Mouse (Mus musculus): ENCODE measurements at regions not wholly inside any gene's neighbourhood (a gene's known extent, or its start where the extent isn't known, plus 50 kb on each side); places are given as distances from the start of the nearest gene placed in this dataset.
A peak's percentile ranks its signal among the peaks of the same experiment; 100 is the strongest.

GRCm38 (mm10) chr8:116215286-116215860 lies 289.4 kb upstream of the Dynlrb2 start:
- peak; percentile 6 to 30 for DNase-seq

DNA sequence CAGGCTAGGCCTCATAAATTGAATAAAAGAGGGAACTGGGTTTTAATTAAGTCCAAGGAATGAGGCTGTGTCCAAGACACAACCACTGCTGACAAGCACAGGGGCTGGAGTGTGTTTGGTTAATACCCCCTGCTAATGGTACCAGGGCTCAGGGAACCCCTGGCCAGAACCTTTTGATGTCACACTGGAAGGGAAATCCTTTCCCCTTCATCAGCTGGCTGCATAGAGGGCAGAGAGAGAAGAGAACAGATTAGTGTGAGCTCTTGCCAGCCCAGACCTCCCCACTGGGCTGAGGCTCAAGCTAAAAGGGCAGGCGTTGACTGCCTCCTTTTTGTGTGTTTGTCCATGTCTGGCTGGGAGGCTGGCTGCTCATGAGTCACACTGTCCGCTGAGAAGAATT lies 301.1 kb upstream of the Dynlrb2 start:
- no peak for DNase-seq

GRCm38 (mm10) chr8:116200459-116200999 lies 304.2 kb upstream of the Dynlrb2 start:
- no peak for DNase-seq

DNA sequence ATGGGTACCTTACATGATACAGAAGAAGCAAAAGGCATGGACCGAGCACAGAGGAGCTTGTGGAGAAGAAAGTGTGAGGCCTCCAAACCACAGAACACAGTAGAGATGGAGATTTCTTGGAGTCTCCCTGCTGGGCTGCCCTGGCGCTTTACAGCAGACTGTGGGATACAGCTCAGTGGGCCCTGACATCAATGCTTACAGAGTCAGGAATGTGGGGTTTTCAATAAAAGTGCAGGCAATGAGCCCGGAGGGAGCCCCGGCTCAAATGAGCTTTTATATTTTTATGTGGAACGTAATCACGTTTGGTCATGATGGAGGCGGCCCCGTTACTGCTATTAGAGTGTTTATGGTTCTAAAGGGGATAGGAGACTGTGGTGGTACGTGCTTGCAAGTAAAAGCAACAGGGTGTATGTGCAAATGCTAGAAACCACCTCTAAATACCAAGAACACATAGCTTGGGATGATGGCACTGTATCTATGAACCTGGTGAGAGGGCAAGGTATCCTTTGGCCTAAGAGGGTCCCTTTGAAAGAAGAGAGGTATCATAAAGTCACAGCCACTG lies 308.1 kb upstream of the Dynlrb2 start:
- no peak for DNase-seq

GRCm38 (mm10) chr8:116192096-116192495 lies 312.7 kb upstream of the Dynlrb2 start:
- peak; percentile 20 to 22 for DNase-seq

DNA sequence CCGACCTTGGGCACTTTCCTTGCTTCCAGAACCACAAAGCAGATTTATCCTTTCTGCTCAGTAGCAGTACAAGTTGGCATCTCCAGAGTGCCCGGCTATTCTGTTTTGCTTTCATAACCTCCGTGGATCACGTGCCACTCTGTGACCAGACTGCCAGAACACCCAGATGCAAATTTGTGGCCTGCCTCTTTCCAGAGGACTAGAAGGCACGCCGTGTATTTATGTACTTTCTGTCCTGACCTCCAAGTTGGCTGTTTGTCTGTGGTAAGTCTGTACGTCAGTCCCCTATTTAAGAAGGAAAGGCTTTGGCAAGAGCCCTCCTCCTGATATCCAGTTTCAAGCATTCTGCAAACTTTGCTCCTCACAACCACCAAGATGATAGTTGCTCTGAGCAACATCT lies 319.6 kb upstream of the Dynlrb2 start:
- peak in 1 of 2 experiments; percentile 3 for DNase-seq

GRCm38 (mm10) chr8:116184241-116184640 lies 320.5 kb upstream of the Dynlrb2 start:
- no peak for DNase-seq

DNA sequence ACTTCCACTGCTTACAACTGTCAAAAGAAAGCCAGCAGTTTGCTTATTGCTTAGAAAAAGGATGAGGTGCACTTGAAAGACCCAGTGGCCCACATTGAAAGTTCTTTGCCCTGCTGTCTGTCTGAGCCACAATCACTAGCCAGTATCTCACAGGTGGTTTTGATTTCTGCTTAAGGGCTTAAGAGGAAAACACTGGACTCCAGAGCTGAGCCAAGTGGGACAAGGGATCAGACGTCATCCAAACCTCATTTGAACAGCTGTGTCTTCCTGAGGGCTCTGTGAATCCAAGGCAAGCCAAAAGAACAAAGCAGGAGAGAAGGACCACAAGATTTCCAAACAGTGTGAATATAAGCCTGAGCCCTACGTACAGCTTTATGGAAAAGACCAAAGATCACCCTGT lies 326.8 kb upstream of the Dynlrb2 start:
- DNase-seq: no peak

GRCm38 (mm10) chr8:116174891-116175290 lies 329.9 kb upstream of the Dynlrb2 start:
- DNase-seq: no peak

DNA sequence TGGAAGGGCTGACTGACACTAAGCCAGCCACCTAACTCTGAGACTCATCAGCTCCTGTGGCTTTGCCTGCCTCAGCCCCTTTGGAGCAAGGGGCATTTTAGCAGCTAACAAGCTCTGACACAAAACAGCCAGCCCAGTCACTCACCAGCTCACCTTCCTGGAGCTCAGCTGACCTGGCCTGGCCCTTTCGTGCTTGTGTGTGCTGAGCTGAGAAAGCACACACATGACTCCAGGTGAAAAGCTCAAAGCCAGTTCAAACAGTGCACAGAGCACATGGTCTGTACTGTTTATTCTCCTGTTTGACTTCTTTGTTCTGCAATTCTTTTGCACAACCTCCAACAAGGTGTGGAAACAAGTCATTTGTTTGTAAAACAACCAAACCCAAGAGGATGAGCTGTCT lies 330.8 kb upstream of the Dynlrb2 start:
- DNase-seq: no peak

- DNase-seq: no peak
Observed at GRCm38 (mm10) chr8:116167874-116168273, 336.9 kb upstream of the Dynlrb2 start.

DNA sequence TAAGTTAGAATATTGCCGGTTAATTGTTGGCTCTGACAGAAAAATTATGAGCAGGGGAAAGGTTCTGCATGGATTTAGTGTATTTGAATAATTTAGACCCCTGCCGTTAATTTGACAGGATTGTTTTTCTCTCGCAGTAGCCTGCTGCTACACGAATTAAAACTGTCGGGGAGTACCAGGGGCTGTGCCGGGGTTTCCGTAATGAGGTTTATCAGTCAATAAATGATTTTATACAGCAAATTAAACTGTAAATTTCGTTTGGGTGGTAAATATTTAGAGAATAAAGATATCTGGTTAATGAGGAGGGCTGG lies 339.8 kb upstream of the Dynlrb2 start:
- DNase-seq: no peak

DNA sequence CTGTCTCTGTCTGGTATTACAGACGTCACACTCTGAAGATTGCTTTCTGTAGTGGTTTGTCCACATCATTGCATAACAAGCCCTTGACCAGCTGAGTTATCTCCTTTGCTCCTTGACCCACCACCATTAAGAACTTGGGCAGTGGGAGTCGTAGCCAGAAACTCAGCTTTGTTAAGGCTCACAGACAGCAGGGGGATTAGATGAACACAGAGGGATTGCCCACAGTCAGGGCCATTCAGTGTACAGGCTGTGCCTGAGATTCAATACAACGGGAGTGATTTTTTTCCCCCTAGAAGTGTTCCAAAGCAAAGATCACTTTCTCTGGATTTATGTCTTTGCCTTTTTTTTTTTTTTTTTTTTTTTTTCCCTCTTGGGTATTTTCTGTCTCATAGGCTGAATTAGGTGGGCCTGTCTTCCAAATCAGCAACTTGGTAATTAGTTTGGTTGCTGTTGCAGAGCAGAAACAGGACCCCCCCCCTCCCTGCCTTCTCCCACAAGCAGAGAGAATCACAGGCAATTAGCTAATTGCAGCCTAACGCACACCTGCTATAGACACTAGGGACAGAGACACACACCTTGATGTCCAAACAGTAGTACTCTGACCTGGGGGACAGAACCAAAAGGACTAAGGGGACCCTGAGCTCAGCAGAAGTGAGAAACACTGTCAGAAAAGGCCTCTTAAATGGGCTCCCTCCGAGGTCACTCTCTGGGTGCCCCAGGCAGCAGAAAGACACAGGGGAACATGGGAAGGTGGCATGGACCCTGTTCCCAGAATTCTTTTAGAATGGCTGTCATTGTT lies 340.4 kb upstream of the Dynlrb2 start:
- no peak for DNase-seq

DNA sequence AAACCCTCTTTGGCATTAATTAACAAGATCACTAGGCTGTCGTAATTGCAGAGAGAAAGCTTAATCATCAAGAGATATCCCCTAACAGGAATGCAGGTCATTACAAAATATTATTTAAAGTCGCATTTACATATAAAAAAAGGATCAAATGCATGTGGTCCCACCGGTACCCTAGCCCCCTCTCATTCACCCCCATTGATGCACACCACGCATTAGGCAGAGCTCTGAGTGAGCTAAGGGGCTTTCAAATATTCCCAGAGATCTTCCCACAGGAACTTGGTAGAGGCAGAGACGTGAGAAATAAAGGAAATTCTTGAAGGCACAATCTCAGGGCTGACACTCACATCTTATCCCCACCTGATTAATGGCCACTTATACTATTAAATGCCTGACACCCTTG lies 343.8 kb upstream of the Dynlrb2 start:
- no peak for DNase-seq

DNA sequence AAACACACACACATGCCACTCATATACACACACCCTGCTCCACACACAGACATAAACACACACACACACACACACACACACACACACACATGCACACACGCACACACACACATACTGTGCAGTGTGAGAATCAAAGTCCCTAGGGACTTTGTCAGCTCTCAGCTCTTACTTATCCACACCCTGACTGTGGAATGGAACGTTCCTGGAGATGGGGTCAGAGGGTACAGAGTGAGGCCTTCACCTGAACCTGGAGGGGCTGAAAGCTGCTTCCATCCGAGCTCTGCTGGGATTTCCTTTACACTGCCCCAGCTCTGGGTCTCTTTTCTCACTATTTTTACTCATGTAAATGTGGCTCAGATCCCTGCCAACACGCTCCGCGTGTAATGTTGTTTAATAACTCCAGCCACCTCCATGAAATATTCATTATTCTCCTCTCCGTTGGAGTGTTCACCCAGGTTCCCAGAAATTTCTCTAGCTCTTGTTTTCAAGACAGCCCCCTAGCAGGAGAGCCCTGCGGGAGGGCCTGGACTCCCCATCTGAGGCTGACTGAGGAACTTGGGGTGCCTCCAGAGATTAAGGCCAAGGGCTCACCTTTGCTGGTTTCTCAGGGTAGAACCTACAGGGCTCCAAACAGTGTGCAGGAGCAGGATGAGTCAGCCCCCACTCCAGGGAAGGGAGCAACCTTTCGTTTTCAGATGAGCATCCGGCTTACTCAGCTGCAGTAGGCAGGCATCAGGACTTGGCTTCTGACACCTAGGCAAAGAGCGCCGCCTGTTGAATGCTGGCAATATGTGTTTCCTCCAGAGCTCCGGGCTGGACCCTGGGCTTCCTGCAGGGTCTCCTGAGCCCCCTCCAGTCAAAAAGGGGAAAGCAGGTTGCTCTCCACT lies 360.8 kb upstream of the Dynlrb2 start:
- peak; percentile 58 to 74 for DNase-seq

DNA sequence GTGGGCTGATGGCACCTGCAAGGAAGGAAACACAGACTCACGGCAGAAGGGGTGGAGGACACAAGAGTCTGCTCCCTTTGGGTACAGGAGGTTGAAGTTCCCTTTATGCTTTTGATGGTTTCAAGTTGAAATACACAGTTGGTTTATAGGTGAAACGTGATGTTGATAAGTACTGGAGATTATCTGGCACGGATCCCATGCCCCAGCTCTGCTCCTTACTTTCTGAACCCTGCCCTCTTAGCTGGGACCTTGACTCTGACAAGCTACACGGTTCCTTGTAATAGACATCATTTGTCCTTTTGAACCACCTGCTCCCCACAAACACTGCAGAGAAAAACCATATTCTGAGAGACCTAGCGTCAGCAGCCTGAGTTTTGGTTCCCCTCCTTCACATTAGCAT lies 363.4 kb upstream of the Dynlrb2 start:
- DNase-seq: peak in 1 of 2 experiments; percentile 2

GRCm38 (mm10) chr8:116139934-116140333 lies 364.8 kb upstream of the Dynlrb2 start:
- DNase-seq: no peak

DNA sequence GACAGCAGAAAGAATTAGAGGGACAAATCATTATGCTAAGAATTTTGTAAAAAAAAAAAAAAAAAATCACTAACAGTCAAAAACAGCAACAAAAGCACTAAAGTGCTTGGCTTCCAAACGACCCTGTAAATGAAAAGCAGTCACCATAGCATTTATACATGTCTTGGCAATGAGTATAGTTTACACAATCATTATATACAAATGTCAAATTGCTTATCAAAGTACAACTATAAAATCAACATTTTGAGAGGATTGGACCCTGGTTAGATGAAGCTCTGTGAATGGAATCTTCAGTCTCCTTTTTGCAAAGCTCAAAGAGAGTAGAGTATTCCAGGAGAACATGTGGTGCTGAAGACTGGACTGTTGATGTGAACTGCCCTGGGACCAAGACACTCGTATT lies 367.0 kb upstream of the Dynlrb2 start:
- DNase-seq: no peak

- DNase-seq: no peak
Observed at GRCm38 (mm10) chr8:116133503-116133902, 371.3 kb upstream of the Dynlrb2 start.

DNA sequence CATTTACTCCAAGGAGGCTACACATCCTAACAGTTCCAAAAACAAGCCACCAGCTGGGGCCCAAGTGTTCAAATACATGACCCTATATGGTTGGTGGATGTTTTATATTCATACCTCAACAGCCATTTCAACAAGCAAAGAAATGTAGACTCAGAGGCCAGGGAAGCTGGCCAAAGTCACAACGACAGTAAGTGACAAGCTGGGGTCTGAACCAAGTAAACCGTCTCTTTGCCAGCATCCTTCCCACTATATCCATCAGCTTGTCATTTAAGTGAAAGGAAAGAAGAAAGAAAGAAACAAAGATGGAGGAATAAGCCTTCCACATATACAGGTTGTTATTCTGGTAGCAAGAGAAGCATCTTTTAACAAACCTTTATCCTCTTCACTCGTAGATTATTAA lies 371.7 kb upstream of the Dynlrb2 start:
- DNase-seq: no peak

GRCm38 (mm10) chr8:116120067-116120466 lies 384.7 kb upstream of the Dynlrb2 start:
- no peak for DNase-seq

- no peak for DNase-seq
Observed at GRCm38 (mm10) chr8:116117919-116118318, 386.9 kb upstream of the Dynlrb2 start.

- no peak for DNase-seq
Observed at GRCm38 (mm10) chr8:116116625-116117024, 388.1 kb upstream of the Dynlrb2 start.
